Mouse (Mus musculus) v-Abl transformed pro-B cells (cell line): ENCODE results near the gene Psen1.

Source experiments
- in situ Hi-C, 2 experiments: fragments of 400-800 bp; cut with MboI; formaldehyde crosslinking; loops; one replicate each; pipeline ENCODE4 v1.15.1; 2025; ENCODE audit not compliant: unreplicated experiment in 2 of 2

The Psen1 gene

GRCm38 (mm10) chr12:83687934-83688315 is at the start of gene Psen1:
Psen1 (plus strand) TSS chr12:83688152.
- in situ Hi-C loops = loop anchor here in 1 of 2 experiments (25.0 kb wide), 1 partner anchor 1249 kb away; no protein-coding TSS in a partner anchor

GRCm38 (mm10) chr12:83641233-83641632 is 46.7 kb upstream of the Psen1 start:
- in situ Hi-C loops = no loop called here

DNA sequence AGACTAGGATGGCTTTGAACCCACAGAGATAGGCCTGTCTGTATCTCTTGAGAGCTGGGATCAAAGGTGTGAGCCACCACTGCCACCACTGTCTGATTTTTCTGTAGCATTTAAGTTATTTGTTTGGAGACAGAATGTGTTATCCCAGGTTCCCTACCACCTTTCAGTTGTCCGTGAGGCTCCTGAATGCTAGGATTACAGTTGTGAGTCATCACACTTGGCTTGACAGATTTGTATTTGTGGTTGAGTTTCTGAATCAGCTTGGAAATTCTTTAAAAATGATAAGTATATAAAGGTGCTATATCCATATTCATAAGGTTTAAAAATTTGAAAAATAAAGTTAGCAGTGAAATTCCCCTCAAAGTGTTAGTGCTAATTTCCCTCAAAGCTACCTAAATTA is 44.8 kb upstream of the Psen1 start:
- in situ Hi-C loops = no loop called here

GRCm38 (mm10) chr12:83650346-83650745 is 37.6 kb upstream of the Psen1 start:
- in situ Hi-C loops = no loop called here

DNA sequence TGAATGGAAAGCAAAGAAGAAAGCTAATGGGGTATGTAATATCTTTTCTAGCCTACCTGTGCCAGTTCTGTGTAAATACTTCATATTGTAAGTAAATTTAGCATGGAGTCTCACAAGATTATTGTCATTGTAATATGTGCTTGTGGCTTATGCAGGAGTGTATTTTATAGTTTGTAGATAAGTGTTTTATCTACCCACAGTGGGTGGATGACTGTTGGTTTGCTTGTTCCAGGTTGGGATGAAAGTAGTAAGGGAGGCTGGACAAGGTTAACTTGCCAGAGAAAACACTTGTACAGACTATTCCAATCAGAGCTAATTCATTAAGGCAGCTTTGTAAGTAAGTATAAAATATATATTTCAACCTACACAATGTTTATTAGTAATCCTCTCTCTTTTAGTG is 36.5 kb upstream of the Psen1 start:
- in situ Hi-C loops = no loop called here

DNA sequence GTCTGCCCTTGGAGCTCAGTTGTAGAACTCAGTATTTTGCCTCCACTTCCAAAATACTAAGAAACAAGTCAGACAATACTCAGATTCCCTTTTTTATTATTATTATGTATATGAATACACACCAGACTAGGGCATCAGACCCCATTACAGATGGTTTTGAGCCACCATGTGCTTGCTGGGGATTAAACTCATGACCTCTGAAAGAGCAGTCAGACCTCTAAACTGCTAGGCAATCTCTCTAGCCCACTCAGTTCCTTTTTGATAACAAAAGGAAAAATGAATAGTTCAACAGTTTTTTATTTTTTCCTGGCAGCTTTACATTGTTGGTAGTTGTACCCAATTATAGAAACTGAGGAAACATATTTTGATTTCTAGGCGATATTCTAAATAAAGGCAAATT is 2.5 kb upstream of the Psen1 start:
- in situ Hi-C loops = loop anchor here in 1 of 2 experiments (25.0 kb wide), 1 partner anchor 1252 kb away; no protein-coding TSS in a partner anchor

GRCm38 (mm10) chr12:83686575-83687350 is 1.2 kb upstream of the Psen1 start:
- in situ Hi-C loops = loop anchor here in 1 of 2 experiments (25.0 kb wide), 1 partner anchor 1251 kb away; no protein-coding TSS in a partner anchor

DNA sequence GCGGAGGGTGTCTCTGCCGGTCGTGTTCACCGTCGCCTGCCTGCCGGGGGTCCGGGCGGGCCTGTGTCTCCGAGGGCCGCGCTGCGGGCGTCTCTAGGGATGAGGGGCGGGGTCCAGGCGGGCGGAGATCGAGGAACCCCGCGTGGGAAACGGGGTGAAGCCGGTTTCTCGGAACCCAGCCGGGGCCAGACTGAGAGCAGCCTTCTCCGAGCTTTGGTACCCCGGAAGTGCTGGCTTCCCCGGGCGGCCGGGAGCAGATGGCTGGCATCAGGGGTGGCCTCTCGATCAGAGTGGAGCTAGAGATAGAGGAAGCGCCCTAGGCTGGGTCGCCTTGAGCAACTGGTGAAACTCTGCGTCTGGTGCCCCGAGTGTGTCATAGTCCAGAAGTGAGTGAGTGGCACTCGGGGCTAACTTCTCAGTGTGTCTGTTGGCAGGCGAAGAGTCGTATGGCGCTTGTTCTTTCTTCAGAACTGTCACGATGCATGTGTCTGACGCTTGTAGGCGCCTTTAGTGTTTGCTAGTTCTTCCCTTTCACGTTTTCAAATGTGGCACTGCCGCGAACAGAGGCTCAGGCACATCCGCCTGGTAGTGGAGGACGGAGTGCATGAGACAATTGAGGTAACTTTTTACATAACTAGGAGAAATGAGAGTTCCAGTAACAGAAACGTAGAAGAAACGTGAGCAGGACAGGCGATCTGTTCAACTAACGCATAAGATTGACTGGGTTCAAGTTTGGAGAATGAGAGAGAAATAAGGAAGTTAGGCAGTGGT is 549 bp downstream of the Psen1 start:
- in situ Hi-C loops = loop anchor here in 1 of 2 experiments (25.0 kb wide), 1 partner anchor 1249 kb away; no protein-coding TSS in a partner anchor

GRCm38 (mm10) chr12:83689087-83689432 is 1.1 kb downstream of the Psen1 start:
- in situ Hi-C loops = loop anchor here in 1 of 2 experiments (25.0 kb wide), 1 partner anchor 1248 kb away; no protein-coding TSS in a partner anchor

- in situ Hi-C loops = loop anchor here in 1 of 2 experiments (25.0 kb wide), 1 partner anchor 1243 kb away; no protein-coding TSS in a partner anchor
Measured at GRCm38 (mm10) chr12:83694011-83694410, 6.1 kb downstream of the Psen1 start.

DNA sequence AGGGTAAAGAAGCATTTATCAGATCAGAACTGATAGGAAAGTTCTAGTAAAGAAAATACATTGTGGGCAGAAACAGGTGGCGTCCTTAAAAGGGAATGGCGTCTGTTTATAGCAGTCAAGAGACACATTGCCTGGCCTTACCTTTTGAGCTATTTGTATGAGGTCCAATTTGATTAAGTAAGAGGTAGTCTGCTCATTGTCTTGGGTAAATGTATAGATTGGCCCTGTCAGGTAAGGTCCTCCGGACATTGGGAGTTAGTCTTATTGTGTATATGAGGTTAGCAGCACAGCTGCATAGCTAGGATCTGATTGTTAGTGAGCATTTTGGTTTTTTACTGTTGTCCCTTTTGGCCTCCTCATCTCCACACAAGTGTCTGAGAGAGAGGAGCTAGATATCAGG is 6.7 kb downstream of the Psen1 start:
- in situ Hi-C loops = loop anchor here in 1 of 2 experiments (25.0 kb wide), 1 partner anchor 1243 kb away; no protein-coding TSS in a partner anchor

DNA sequence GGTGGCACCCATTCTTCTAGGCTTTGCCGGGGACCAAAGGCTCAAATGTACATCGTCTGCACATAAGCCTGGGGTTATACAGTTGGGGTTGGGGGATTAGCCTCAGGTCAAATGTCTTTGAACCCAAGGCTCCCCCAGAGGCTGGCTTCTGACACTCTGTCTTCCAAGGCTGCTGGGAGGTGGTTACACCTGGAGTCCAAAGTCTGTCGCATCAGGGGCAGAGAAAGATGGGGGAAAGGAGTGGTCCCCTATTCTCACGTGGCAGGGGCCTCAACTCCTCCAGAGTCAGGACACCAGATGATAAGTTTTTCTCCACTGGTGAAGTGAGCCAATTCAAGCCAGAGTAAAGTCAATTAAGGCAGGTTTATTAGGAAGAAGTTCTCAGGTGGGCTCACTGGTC is 10.7 kb downstream of the Psen1 start:
- in situ Hi-C loops = loop anchor here in 1 of 2 experiments (25.0 kb wide), 1 partner anchor 1239 kb away; no protein-coding TSS in a partner anchor

- in situ Hi-C loops = loop anchor here (10.0 to 25.0 kb wide), 4 partner anchors 233 to 561 kb away; partner anchors contain the start of genes Acot3 (in 1 of the 2), Acot4 (in 1 of the 2), Acot5 (in 1 of the 2) and Gm49366 (in 1 of the 2)
Measured at GRCm38 (mm10) chr12:83701608-83702007, 13.7 kb downstream of the Psen1 start.

- in situ Hi-C loops = loop anchor here (10.0 to 25.0 kb wide), 4 partner anchors 232 to 560 kb away; partner anchors contain the start of genes Acot3 (in 1 of the 2), Acot4 (in 1 of the 2), Acot5 (in 1 of the 2) and Gm49366 (in 1 of the 2)
Measured at GRCm38 (mm10) chr12:83702796-83703195, 14.8 kb downstream of the Psen1 start.

- in situ Hi-C loops = loop anchor here (10.0 to 25.0 kb wide), 4 partner anchors 228 to 555 kb away; partner anchors contain the start of genes Acot3 (in 1 of the 2), Acot4 (in 1 of the 2), Acot5 (in 1 of the 2) and Gm49366 (in 1 of the 2)
Measured at GRCm38 (mm10) chr12:83706951-83707350, 19.0 kb downstream of the Psen1 start.

DNA sequence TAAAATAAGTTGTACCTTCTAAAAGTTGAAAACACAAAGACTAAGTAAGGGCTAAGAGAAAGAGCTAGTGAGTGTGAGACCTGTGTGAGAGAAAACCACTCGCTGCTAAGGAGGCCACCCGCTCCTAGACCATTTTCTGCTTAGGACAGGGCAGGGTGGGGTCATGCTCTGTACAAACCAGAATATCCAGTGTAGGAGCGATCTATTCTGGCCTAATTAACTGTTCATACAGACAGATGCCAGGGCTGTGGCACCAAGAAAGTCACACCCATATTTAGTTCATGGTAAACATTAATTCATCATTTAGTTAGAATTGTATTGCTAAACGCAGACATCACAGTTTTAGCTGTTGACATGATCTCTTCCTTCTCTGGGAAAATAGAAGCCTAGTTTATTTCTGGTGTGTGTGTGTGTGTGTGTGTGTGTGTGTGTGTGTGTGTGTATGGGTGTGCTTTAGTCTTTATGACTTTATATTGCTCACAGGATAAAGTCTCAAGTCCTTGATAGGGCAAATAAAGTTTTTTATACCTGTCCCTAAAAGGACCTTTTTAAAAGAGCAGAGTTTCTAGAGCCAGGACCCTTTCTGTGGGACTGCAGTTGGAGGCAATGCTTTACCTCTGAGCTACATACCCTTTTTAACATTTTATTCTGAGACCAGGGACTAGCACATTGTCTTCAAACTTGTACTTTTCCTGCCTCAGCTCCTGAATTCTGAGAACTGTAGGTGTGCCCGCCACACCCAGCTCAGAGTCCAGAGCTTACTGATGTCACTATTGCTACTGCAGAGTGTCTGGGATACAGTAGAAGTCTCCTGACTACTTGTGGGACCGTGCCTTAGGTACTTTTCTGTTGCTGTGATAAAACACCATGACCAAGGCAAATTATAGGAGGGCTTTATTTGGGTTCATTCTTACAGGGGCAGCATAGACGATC is 20.5 kb downstream of the Psen1 start:
- in situ Hi-C loops = loop anchor here (10.0 to 25.0 kb wide), 4 partner anchors 226 to 554 kb away; partner anchors contain the start of genes Acot3 (in 1 of the 2), Acot4 (in 1 of the 2), Acot5 (in 1 of the 2) and Gm49366 (in 1 of the 2)

DNA sequence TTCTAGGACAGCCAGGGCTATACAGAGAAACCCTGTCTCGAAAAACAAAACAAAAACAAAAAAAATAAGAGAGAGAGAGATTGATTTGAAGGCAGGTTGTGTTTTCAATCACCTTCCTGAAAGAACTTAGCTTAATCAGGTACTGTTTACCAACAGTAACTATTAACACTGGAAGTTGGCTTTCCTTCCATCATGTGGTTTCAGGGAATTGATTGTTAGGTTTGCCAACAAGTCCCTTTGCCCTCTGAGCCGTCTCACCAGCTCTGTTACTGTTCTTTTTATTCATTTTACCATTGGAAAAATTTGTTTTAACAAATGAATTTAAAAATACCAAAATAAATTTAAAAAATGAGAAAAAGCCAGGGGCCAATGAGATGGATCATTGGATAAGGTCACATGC is 22.0 kb downstream of the Psen1 start:
- in situ Hi-C loops = loop anchor here (5.0 to 25.0 kb wide), 6 partner anchors 57 to 552 kb away; partner anchors contain the start of genes Acot3 (in 1 of the 2), Acot4 (in 1 of the 2), Acot5 (in 1 of the 2) and Gm49366 (in 1 of the 2)

- in situ Hi-C loops = loop anchor here (5.0 to 25.0 kb wide), 5 partner anchors 54 to 549 kb away; partner anchors contain the start of genes Acot3 (in 1 of the 2), Acot4 (in 1 of the 2), Acot5 (in 1 of the 2) and Gm49366 (in 1 of the 2)
Measured at GRCm38 (mm10) chr12:83713749-83714148, 25.8 kb downstream of the Psen1 start.
